8 mouse cellular contexts compared by ENCODE assay signal in the genomic region with DNA sequence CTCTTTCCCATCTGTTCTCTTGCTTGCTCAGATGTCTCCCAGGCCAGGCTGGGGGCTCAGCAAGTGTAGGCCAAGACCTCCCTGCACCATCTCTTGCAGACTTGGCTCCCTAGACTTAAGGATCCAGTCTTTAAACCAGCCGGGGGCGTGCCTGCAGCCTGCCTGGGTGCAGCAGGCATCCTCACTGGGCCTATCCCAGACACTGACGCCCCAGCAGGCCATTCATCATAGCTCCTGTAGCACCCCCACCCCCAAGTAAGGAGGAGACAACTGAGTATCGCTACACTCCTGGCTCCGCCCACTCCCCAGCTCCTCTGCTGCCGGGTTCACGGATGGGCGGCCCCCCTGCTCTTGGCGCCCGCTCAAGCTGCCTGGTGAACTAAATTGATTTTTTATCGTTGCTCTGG.
DNase-seq lines count a peak whose midpoint lies in the region; ATAC-seq and TF ChIP-seq lines count a peak whose summit lies in the region.

No protein-coding gene starts in this region.

- no peaks in the 10 kb centered on the region for H3K36me3 ChIP-seq in hindbrain, embryonic 16.5 days (ENCODE audit: control insufficient read depth, insufficient read depth, low read length)
- H3K36me3 ChIP-seq in midbrain, embryonic 10.5 days = no peaks in the 10 kb centered on the region

- peak overlapping the region; percentile 71 for H3K27ac ChIP-seq in gastrocnemius, adult 2 months
- peak overlapping the region; percentile 73 for H3K27ac ChIP-seq in hindbrain, embryonic 16.5 days (ENCODE audit: low read depth, low read length)
- H3K27ac ChIP-seq in midbrain, embryonic 10.5 days (replicated peaks) = peak overlapping the region; percentile 77

- no peaks in the 10 kb centered on the region for H3K9me3 ChIP-seq in hindbrain, embryonic 16.5 days (ENCODE audit: control insufficient read depth, low read length)
- H3K9me3 ChIP-seq in midbrain, embryonic 10.5 days (replicated peaks) = no peaks in the 10 kb centered on the region

- H3K4me3 ChIP-seq in gastrocnemius, adult 2 months = peak overlapping the region; percentile 38
- peak overlapping the region; percentile 12; the same call in 1 of the 2 replicates for H3K4me3 ChIP-seq in hindbrain, embryonic 16.5 days (ENCODE audit: low read length)
- peak overlapping the region; percentile 46 for H3K4me3 ChIP-seq in midbrain, embryonic 10.5 days

- H3K4me1 ChIP-seq in hindbrain, embryonic 16.5 days (ENCODE audit: control insufficient read depth, insufficient read depth, low read depth, low read length) = peaks cover 22% of the 10 kb centered on the region
- H3K4me1 ChIP-seq in midbrain, embryonic 10.5 days = peaks cover 60% of the 10 kb centered on the region

- H3K27me3 ChIP-seq in hindbrain, embryonic 16.5 days (replicated peaks; ENCODE audit: control insufficient read depth, insufficient read depth, low read length) = no peaks in the 10 kb centered on the region; the same call in 1 of the 2 replicates
- H3K27me3 ChIP-seq in midbrain, embryonic 10.5 days (ENCODE audit: low read depth, poor library complexity, severe bottlenecking) = peaks cover 27% of the 10 kb centered on the region

- intact Hi-C loops in gastrocnemius, adult 2 months (cut with DNase I) = no loop called here

- ATAC-seq in hindbrain, embryonic 16.5 days = peak; percentile 89

- peak; percentile 84 for DNase-seq in ZHBTc4 (ENCODE audit: low read depth, low spot score)
- peak; percentile 90 for DNase-seq in embryo, embryonic 10 days (ENCODE audit: low spot score)
- peak; percentile 85 for DNase-seq in gastrocnemius, adult 2 months
- DNase-seq in left cerebral cortex, adult 11 months (ENCODE audit: low spot score) = peak; percentile 26
- DNase-seq in midbrain, embryonic 10.5 days (ENCODE audit: low spot score) = peak; percentile 74
- DNase-seq in skeletal muscle tissue, adult 2 months (ENCODE audit: low read depth, low spot score) = peak; percentile 69
- no peak for DNase-seq in B cell, adult 2 months

- WGBS in hindbrain, embryonic 16.5 days = 2% methylated on average over 11 of the region's 11 CpGs
- 1% methylated on average over 11 of the region's 11 CpGs for WGBS in midbrain, embryonic 10.5 days

- peak overlapping the region; percentile 19 for H3K9ac ChIP-seq in hindbrain, embryonic 16.5 days (ENCODE audit: low read depth, low read length)

- peak overlapping the region; percentile 49 for H3K4me2 ChIP-seq in hindbrain, embryonic 16.5 days (ENCODE audit: low read length)

- TF ChIP-seq CTCF in gastrocnemius, adult 2 months (IDR thresholded peaks at IDR 0.05) = no peak

Comparison
In these comparisons a context has a peak if more than half of its experiments do, and no peak if none do; other contexts are left out.
1. DNase-seq: peak in ZHBTc4 (single experiment), embryo, embryonic 10 days (single experiment), gastrocnemius, adult 2 months (single experiment), left cerebral cortex, adult 11 months (single experiment), midbrain, embryonic 10.5 days (single experiment) and skeletal muscle tissue, adult 2 months (single experiment); none in B cell, adult 2 months (0 of 2).
2. Peak in every context shown above with its lines, with median percentiles within 50 percentile points of each other: H3K27ac ChIP-seq and H3K4me3 ChIP-seq.